Mouse (Mus musculus) heart, postnatal 0 days (tissue): ENCODE data around the gene Brinp2.

Experiments
- CTCF ChIP-seq: IDR thresholded peaks from 2 replicates; pipeline ENCODE4 v1.5.1; 2016; ENCODE audit warnings: antibody characterized with exemption, control low read depth, low read depth
- EP300 ChIP-seq: IDR thresholded peaks from 2 replicates; pipeline ENCODE4 v1.6.1; 2016; ENCODE audit warnings: antibody characterized with exemption, low read depth

- TF ChIP-seq CTCF (no peak), EP300 (no peak)
Measured at GRCm38 (mm10) chr1:158285198-158285597, 70.9 kb downstream of the Brinp2 start.
